Mouse (Mus musculus) gastrocnemius, postnatal 14 days (tissue): ENCODE results near the gene Rhoh. TPM values are rescaled to one million over a fixed set of nuclear protein-coding genes. Genes with fewer than 3 reads are reported as not detected.

Source experiments
- DNase-seq: peaks from one replicate; pipeline ENCODE4 v3.0.0; 2021; ENCODE audit warnings: mixed read lengths
- intact Hi-C: fragments of 180-260 bp; cut with DNase I; formaldehyde crosslinking; loops from one replicate; pipeline ENCODE4 v1.15.1; 2025; ENCODE audit warnings: low total_unique reads
- total RNA-seq, 2 experiments: library from RNA; stranded (reverse); gene quantifications; 2 replicates each; pipeline ENCODE4 v1.2.3; 2021

Rhoh gene
- total RNA-seq, 2 experiments from 2014 or later: 0.29 to 1.0 TPM

GRCm38 (mm10) chr5:65885699-65886443 lies 24.9 kb downstream of the Rhoh start:
- intact Hi-C loops: no loop called here
- DNase-seq: no peak

GRCm38 (mm10) chr5:65888102-65888501 lies 27.1 kb downstream of the Rhoh start:
- intact Hi-C loops: no loop called here
- DNase-seq: no peak

GRCm38 (mm10) chr5:65888998-65889397 lies 28.0 kb downstream of the Rhoh start:
- intact Hi-C loops: no loop called here
- DNase-seq: no peak

GRCm38 (mm10) chr5:65891251-65891826 lies 30.3 kb downstream of the Rhoh start:
- intact Hi-C loops: no loop called here
- DNase-seq: no peak

- intact Hi-C loops: no loop called here
- no peak for DNase-seq
These were observed 34.2 kb downstream of the Rhoh start for GRCm38 (mm10) chr5:65895121-65895692.

GRCm38 (mm10) chr5:65895764-65896163 lies 34.8 kb downstream of the Rhoh start:
- no peak for DNase-seq
- intact Hi-C loops: no loop called here

- no peak for DNase-seq
- intact Hi-C loops: no loop called here
These were observed 36.7 kb downstream of the Rhoh start for GRCm38 (mm10) chr5:65897731-65898130.

- intact Hi-C loops: no loop called here
- DNase-seq: no peak
These were observed 37.7 kb downstream of the Rhoh start for GRCm38 (mm10) chr5:65898683-65899082.

GRCm38 (mm10) chr5:65900113-65900512 lies 39.1 kb downstream of the Rhoh start:
- intact Hi-C loops: no loop called here
- DNase-seq: no peak

GRCm38 (mm10) chr5:65900862-65901265 lies 39.9 kb downstream of the Rhoh start:
- DNase-seq: no peak
- intact Hi-C loops: no loop called here

- intact Hi-C loops: no loop called here
- no peak for DNase-seq
These were observed 40.9 kb downstream of the Rhoh start for GRCm38 (mm10) chr5:65901868-65902418.

GRCm38 (mm10) chr5:65902811-65903210 lies 41.8 kb downstream of the Rhoh start:
- intact Hi-C loops: no loop called here
- no peak for DNase-seq

GRCm38 (mm10) chr5:65904476-65904875 lies 43.5 kb downstream of the Rhoh start:
- intact Hi-C loops: no loop called here
- DNase-seq: no peak

GRCm38 (mm10) chr5:65908751-65909150 lies 47.7 kb downstream of the Rhoh start:
- intact Hi-C loops: no loop called here
- no peak for DNase-seq

- no peak for DNase-seq
- intact Hi-C loops: no loop called here
These were observed 48.3 kb downstream of the Rhoh start for GRCm38 (mm10) chr5:65909321-65909720.

GRCm38 (mm10) chr5:65910398-65910797 lies 49.4 kb downstream of the Rhoh start:
- intact Hi-C loops: no loop called here
- DNase-seq: no peak

- intact Hi-C loops: no loop called here
- DNase-seq: peak; percentile 9
These were observed 50.7 kb downstream of the Rhoh start for GRCm38 (mm10) chr5:65911676-65912075.

- DNase-seq: no peak
- intact Hi-C loops: no loop called here
These were observed 51.2 kb downstream of the Rhoh start for GRCm38 (mm10) chr5:65912201-65912600.

GRCm38 (mm10) chr5:65913126-65913525 lies 52.1 kb downstream of the Rhoh start:
- no peak for DNase-seq
- intact Hi-C loops: no loop called here

GRCm38 (mm10) chr5:65914342-65914741 lies 53.3 kb downstream of the Rhoh start:
- intact Hi-C loops: no loop called here
- no peak for DNase-seq

GRCm38 (mm10) chr5:65916930-65917329 lies 55.9 kb downstream of the Rhoh start:
- intact Hi-C loops: no loop called here
- DNase-seq: no peak
